Comparison of ENCODE assay signal across 8 mouse cellular contexts in genomic region chr3:105452556-105453213, GRCm38 (mm10). TPM values are rescaled to one million over a fixed set of nuclear protein-coding genes. Genes with fewer than 3 reads are reported as not detected.
A peak's percentile ranks its signal among the peaks of the same experiment; 100 is the strongest.
DNase-seq lines count a peak whose midpoint lies in the region; ATAC-seq lines count a peak whose summit lies in the region.

No protein-coding gene starts in this region.

- no peak overlapping the region for H3K27ac ChIP-seq in heart, embryonic 15.5 days

- no peaks in the 10 kb centered on the region for H3K9me3 ChIP-seq in heart, embryonic 15.5 days (replicated peaks)

- H3K9ac ChIP-seq in heart, embryonic 15.5 days = peak overlapping the region; percentile 59

- H3K4me1 ChIP-seq in heart, embryonic 15.5 days (replicated peaks) = peaks cover 25% of the 10 kb centered on the region

- no peaks in the 10 kb centered on the region for H3K36me3 ChIP-seq in heart, embryonic 15.5 days

- peak; percentile 25; the same call in 1 of the 2 replicates for ATAC-seq in heart, embryonic 15.5 days (replicated peaks; ENCODE audit: insufficient number of reproducible peaks, insufficient read depth, low FRiP score, low read depth)

- H3K27me3 ChIP-seq in heart, embryonic 15.5 days = peaks cover 68% of the 10 kb centered on the region

- H3K4me3 ChIP-seq in heart, embryonic 15.5 days = peak overlapping the region; percentile 66

- H3K4me2 ChIP-seq in heart, embryonic 15.5 days = peak overlapping the region; percentile 100

- peak; percentile 46 for DNase-seq in urinary bladder, adult 2 months (ENCODE audit: low spot score)
- no peak for DNase-seq in urinary bladder, postnatal 10 days (ENCODE audit: low spot score)
- DNase-seq in embryo, embryonic 9.5 days (ENCODE audit: extremely low spot score) = peak; percentile 59
- peak; percentile 19 to 41 for DNase-seq in kidney, postnatal 25 days
- peak; percentile 4 for DNase-seq in lung, postnatal 14 days
- peak; percentile 71 for DNase-seq in right cerebral cortex, postnatal 25 days
- no peak for DNase-seq in spleen, adult 12 weeks (ENCODE audit: low spot score)

- WGBS in heart, embryonic 15.5 days = 0% methylated on average over 38 of the region's 60 CpGs

RNA-seq across cellular contexts. Expression of gene Kcnd3, which starts 0.6 kb away (rescaled TPM):
- polyA plus RNA-seq in urinary bladder, adult 2 months (2012; rRNA removed) = 10.4 and 17.5 TPM in 2 replicates
- 0.44 and 0.74 TPM in 2 replicates for polyA plus RNA-seq in heart, embryonic 15.5 days (2015; fragmentation: Nextera tagmentation; extraction: Ambion mirVana)

Comparison
In these comparisons a context has a peak if more than half of its experiments do, and no peak if none do; other contexts are left out.
1. DNase-seq: peak in urinary bladder, adult 2 months (single experiment), embryo, embryonic 9.5 days (single experiment), kidney, postnatal 25 days (2 of 2), lung, postnatal 14 days (single experiment) and right cerebral cortex, postnatal 25 days (single experiment); none in urinary bladder, postnatal 10 days (single experiment) and spleen, adult 12 weeks (single experiment).